Mouse (Mus musculus) E14TG2a.4 (cell line): ENCODE measurements at regions not wholly inside any gene's neighbourhood (a gene's known extent, or its start where the extent isn't known, plus 50 kb on each side); places are given as distances from the start of the nearest gene placed in this dataset.

Source experiments
- H3K27me3 ChIP-seq: 2 replicates; pipeline ENCODE4 v1.6.1; 2014; ENCODE audit warnings: low read length, control low read depth; ENCODE audit not compliant: insufficient read depth
- H3K36me3 ChIP-seq: 2 replicates; pipeline ENCODE4 v1.6.1; 2014; ENCODE audit warnings: low read length, control low read depth; ENCODE audit not compliant: insufficient read depth
- H3K4me1 ChIP-seq: replicated peaks from 2 replicates; pipeline ENCODE4 v1.6.1; 2014; ENCODE audit warnings: low read depth, low read length, control low read depth
- H3K4me3 ChIP-seq: replicated peaks from 2 replicates; pipeline ENCODE4 v1.5.1; 2014; ENCODE audit warnings: mild to moderate bottlenecking, low read length
- H3K9me3 ChIP-seq: 2 replicates; pipeline ENCODE4 v1.6.1; 2014; ENCODE audit warnings: low read length, control low read depth
- CTCF ChIP-seq: conservative IDR thresholded peaks from 2 replicates; pipeline ENCODE4 v1.5.1; 2014; ENCODE audit warnings: low read length
- NANOG ChIP-seq: IDR thresholded peaks from 2 replicates; pipeline ENCODE4 v1.6.1; 2014; ENCODE audit warnings: borderline replicate concordance, low read length, mixed read lengths
- POU5F1 ChIP-seq: IDR thresholded peaks from 2 replicates; pipeline ENCODE4 v1.6.1; 2014; ENCODE audit warnings: low read length, borderline replicate concordance

DNA sequence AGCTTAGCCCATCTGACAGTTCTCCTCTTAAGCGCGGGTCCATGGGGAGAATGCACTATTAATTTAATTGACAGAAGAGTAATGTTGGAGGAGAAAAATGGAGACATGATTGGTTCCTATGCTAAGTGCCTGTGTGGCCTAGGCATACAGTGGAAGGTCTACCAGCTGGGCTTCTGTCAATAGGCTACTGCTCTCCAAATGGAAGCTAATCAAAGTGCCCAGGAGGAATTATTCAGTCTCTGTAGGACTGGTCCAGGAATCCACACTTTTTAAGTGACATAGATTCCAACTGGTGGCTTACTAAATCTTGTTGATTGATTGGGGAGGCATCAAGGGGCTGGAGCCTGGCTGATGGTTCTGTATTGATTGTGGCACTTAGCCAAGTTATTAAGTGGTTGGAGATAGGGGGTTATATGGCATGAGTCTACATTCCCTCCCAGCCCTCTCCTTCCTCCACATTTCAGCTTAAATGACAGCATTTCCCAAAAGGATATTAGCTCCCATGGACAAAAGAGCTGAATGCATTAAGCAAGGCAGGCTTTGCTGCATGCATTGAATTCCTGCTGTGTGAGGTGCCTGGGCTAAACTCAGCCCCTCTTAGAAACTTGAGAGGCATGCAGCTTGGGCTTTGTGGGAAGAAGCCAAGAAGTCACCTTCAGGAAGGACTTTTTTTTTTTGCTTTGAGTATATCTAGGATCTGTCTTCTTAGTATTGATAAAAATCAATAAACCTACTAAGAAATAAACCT lies 75.0 kb upstream of the Pirt start:
- H3K4me1 ChIP-seq: no peaks in the 10 kb centered on the region
- H3K9me3 ChIP-seq: no peaks in the 10 kb centered on the region
- H3K36me3 ChIP-seq: no peaks in the 10 kb centered on the region
- TF ChIP-seq NANOG (no peak), POU5F1 (no peak), CTCF (no peak)
- no peak overlapping the region for H3K4me3 ChIP-seq
- H3K27me3 ChIP-seq: no peaks in the 10 kb centered on the region

DNA sequence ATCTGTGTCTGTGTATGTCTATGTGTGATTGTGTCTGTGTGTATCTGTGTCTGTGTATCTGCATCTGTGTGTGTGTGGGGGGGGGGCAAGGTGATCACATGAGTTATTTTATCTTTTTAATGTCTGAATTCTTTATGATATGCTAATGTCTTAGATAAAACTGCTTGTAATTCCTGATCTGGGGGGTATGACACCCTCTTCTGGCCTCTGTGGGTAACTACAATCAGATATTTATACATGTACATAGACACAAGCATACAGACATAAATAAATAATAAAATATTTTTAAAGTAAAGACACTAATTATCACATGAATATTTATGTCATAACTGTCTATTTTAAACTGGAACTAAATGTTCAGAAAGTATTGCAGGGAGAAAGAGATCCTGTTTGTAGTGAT lies 66.5 kb upstream of the Pirt start:
- Histone ChIP-seq H3K36me3 (no peaks in the 10 kb centered on the region), H3K4me3 (no peak overlapping the region), H3K27me3 (no peaks in the 10 kb centered on the region), H3K9me3 (no peaks in the 10 kb centered on the region), H3K4me1 (0 out of 2 replicates have a peak, but pooled peaks cover 3% of the 10 kb centered on the region)
- no peak for TF ChIP-seq NANOG
- TF ChIP-seq POU5F1: no peak
- TF ChIP-seq CTCF: no peak

DNA sequence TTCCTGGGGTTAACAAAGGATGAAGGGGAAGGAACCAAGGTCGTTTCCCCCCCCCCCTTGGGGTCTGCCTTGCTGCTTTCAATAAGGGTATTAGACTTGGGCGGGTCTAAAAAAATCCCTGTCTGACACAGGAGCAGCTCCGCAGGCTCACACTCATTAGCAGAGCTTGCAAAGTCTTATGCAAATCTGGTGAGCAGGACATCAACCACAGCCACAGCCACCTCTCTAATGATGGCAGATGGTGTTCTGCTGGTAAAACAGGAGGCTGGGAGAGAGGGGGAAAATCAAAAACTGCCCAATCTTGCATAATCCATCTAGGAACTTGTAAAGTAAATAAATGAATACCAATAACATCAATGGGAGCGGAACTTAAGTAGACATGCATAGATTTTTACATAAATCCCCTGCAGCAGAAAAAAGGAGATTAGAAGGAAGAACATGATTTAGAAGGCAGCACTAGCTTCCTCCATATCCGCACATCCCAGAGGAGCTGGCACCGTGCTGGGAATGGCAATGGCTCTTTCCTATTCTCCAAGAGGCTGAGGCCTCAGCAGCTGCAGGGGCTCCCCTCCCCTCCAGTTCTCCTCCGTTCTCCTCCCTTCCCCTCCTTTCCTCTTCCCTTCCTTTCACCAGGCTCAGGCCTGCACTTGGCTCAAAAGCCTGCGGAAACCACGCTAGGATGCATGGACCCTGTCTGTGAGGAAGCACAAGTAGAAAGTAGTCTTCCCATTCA lies 65.6 kb upstream of the Pirt start:
- Histone ChIP-seq H3K4me1 (0 out of 2 replicates have a peak, but pooled peaks cover 3% of the 10 kb centered on the region), H3K4me3 (no peak overlapping the region), H3K36me3 (no peaks in the 10 kb centered on the region), H3K27me3 (no peaks in the 10 kb centered on the region), H3K9me3 (no peaks in the 10 kb centered on the region)
- TF ChIP-seq CTCF (no peak), POU5F1 (no peak), NANOG (no peak)
